Mouse (Mus musculus) adipocyte (in vitro differentiated cells): ENCODE results near the gene Lsm14a.
"Not testable (repeated sequence)": the region's sequence is repeated elsewhere in the genome, so short reads cannot be mapped to it uniquely, and the experiment has no call there.

Experiments
- DNase-seq: peaks from one replicate; pipeline ENCODE4 v3.0.0-alpha.2; 2016; ENCODE audit warnings: low spot score

Lsm14a gene

GRCm38 (mm10) chr7:34373906-34374305 lies 19.2 kb downstream of the Lsm14a start:
- no peak for DNase-seq

- DNase-seq, result peak; percentile 48
Measured at GRCm38 (mm10) chr7:34355629-34356028, 37.5 kb downstream of the Lsm14a start.

- DNase-seq, result peak; percentile 40
Measured at GRCm38 (mm10) chr7:34351997-34352396, 41.1 kb downstream of the Lsm14a start.

- DNase-seq, result no peak
Measured at GRCm38 (mm10) chr7:34350166-34350565, 42.9 kb downstream of the Lsm14a start.

- no peak for DNase-seq
Measured at GRCm38 (mm10) chr7:34348011-34348410, 45.1 kb downstream of the Lsm14a start.

- no peak for DNase-seq
Measured at GRCm38 (mm10) chr7:34347041-34347440, 46.1 kb downstream of the Lsm14a start.

- no peak for DNase-seq
Measured at GRCm38 (mm10) chr7:34346505-34346904, 46.6 kb downstream of the Lsm14a start.

- DNase-seq, result peak; percentile 61
Measured at GRCm38 (mm10) chr7:34342040-34342793, 50.9 kb downstream of the Lsm14a start.

- peak; percentile 22 for DNase-seq
Measured at GRCm38 (mm10) chr7:34340841-34341240, 52.3 kb downstream of the Lsm14a start.

- no peak for DNase-seq
Measured at GRCm38 (mm10) chr7:34339164-34339489, 54.0 kb downstream of the Lsm14a start.

- no peak for DNase-seq
Measured at GRCm38 (mm10) chr7:34338445-34339163, 54.5 kb downstream of the Lsm14a start.

- no peak for DNase-seq
Measured at GRCm38 (mm10) chr7:34337268-34337667, 55.8 kb downstream of the Lsm14a start.

- not testable (repeated sequence) for DNase-seq
Measured at GRCm38 (mm10) chr7:34336545-34336944, 56.6 kb downstream of the Lsm14a start.

GRCm38 (mm10) chr7:34327493-34327892 lies 65.6 kb downstream of the Lsm14a start:
- no peak for DNase-seq

GRCm38 (mm10) chr7:34324857-34325256 lies 68.3 kb downstream of the Lsm14a start:
- no peak for DNase-seq

- DNase-seq, result no peak
Measured at GRCm38 (mm10) chr7:34324005-34324404, 69.1 kb downstream of the Lsm14a start.

- peak; percentile 90 for DNase-seq
Measured at GRCm38 (mm10) chr7:34323351-34323750, 69.8 kb downstream of the Lsm14a start.

GRCm38 (mm10) chr7:34321958-34322357 lies 71.2 kb downstream of the Lsm14a start:
- no peak for DNase-seq

GRCm38 (mm10) chr7:34321119-34321518 lies 72.0 kb downstream of the Lsm14a start:
- DNase-seq, result peak; percentile 80

- peak; percentile 58 for DNase-seq
Measured at GRCm38 (mm10) chr7:34319957-34320356, 73.2 kb downstream of the Lsm14a start.

- DNase-seq, result peak; percentile 49
Measured at GRCm38 (mm10) chr7:34319123-34319522, 74.0 kb downstream of the Lsm14a start.

GRCm38 (mm10) chr7:34317901-34318476 lies 75.1 kb downstream of the Lsm14a start:
- DNase-seq, result peak; percentile 85

GRCm38 (mm10) chr7:34313443-34313875 lies 79.7 kb downstream of the Lsm14a start, which contains the start of gene 4931406P16Rik:
Gene 4931406P16Rik (minus strand): TSS chr7:34313551.
- DNase-seq, result peak; percentile 50
